Mouse (Mus musculus): ENCODE measurements around the gene Nr5a2.
"Not testable (repeated sequence)": the region's sequence is repeated elsewhere in the genome, so short reads cannot be mapped to it uniquely, and the experiment has no call there.

Gene Nr5a2

GRCm38 (mm10) chr1:136840512-136840911 lies 119.7 kb downstream of the Nr5a2 start:
- DNase-seq (ENCODE audit: low read depth, low spot score): no peak

- no peak for DNase-seq (ENCODE audit: low read depth, low spot score)
These were observed 121.0 kb downstream of the Nr5a2 start for GRCm38 (mm10) chr1:136839202-136839601.

- DNase-seq (ENCODE audit: low read depth, low spot score): no peak
These were observed 127.7 kb downstream of the Nr5a2 start for GRCm38 (mm10) chr1:136832305-136833152.

- DNase-seq (ENCODE audit: low read depth, low spot score): no peak
These were observed 129.3 kb downstream of the Nr5a2 start for GRCm38 (mm10) chr1:136830992-136831391.

GRCm38 (mm10) chr1:136829931-136830330 lies 130.3 kb downstream of the Nr5a2 start:
- DNase-seq (ENCODE audit: low read depth, low spot score): no peak

GRCm38 (mm10) chr1:136823897-136824296 lies 136.4 kb downstream of the Nr5a2 start:
- no peak for DNase-seq (ENCODE audit: low read depth, low spot score)

- no peak for DNase-seq (ENCODE audit: low read depth, low spot score)
These were observed 159.6 kb downstream of the Nr5a2 start for GRCm38 (mm10) chr1:136800625-136801024.

- no peak for DNase-seq (ENCODE audit: low read depth, low spot score)
These were observed 163.7 kb downstream of the Nr5a2 start for GRCm38 (mm10) chr1:136796361-136797090.

GRCm38 (mm10) chr1:136792957-136793883 lies 167.0 kb downstream of the Nr5a2 start:
- DNase-seq (ENCODE audit: low read depth, low spot score): not testable (repeated sequence)
